Comparison of ENCODE assay signal across 12 mouse cellular contexts in the genomic region with DNA sequence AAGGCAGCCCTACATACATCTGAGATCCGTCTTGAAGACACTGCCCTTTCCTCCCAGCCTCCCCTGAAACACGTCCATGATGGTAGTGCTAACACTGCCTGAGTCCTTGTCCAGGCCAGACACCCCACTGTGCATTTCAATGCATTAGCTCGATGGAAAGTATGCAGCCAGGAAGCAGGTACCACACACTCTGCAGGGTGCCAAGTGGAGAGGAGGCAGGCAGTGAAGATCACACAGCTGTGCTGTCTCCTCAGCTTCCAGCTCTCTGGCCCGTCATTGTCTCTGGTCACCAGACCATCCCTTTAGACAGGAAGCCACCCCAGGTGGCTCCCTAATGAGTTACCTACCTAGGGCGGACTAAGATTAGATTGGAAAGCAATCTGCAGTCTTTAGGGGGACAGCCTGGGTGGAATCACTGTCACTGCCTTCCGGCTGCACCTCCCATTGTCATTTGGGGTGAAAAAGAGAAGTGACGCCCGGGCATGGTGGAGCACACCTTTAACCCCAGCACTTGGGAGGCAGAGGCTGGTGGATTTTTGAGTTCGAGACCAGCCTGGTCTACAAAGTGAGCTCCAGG. TPM values are rescaled to one million over a fixed set of nuclear protein-coding genes. Genes with fewer than 3 reads are reported as not detected.
DNase-seq lines count a peak whose midpoint lies in the region; ATAC-seq and TF ChIP-seq lines count a peak whose summit lies in the region.
"Had no signal": no experiment of that assay in that cellular context is flagged by ENCODE, and none has a peak within 500 bp of the region (broad histone marks: within the 10 kb centered on the region; RNA-seq: fewer than 3 reads in every experiment).

No protein-coding gene starts in this region.

- no peak for TF ChIP-seq CTCF in ES-Bruce4 (IDR thresholded peaks at IDR 0.05; ENCODE audit: low read depth, low read length)

- TF ChIP-seq POLR2A in ES-Bruce4 (IDR thresholded peaks at IDR 0.05; ENCODE audit: insufficient read depth, low read length) = no peak

- peak; percentile 80 for DNase-seq in midbrain, embryonic 11.5 days (ENCODE audit: low spot score, missing footprints)
- no peak for DNase-seq in midbrain, embryonic 10.5 days (ENCODE audit: low spot score)
- peak; percentile 100 for DNase-seq in R1 (ENCODE audit: low read depth, low spot score)
- DNase-seq in urinary bladder, adult 18-20 months (ENCODE audit: low spot score in 2 of 2) = no peak
- DNase-seq in adrenal gland, adult 8-10 months = no peak
- DNase-seq in thymus, postnatal 36 days = no peak

- no peak overlapping the region for H3K9ac ChIP-seq in midbrain, embryonic 11.5 days (ENCODE audit: low read length)
- H3K9ac ChIP-seq in ES-Bruce4 (ENCODE audit: low read depth, poor library complexity, severe bottlenecking) = peak overlapping the region; percentile 55; the same call in 1 of the 2 replicates
- H3K9ac ChIP-seq: forebrain, embryonic 13.5 days; forebrain, postnatal 0 days; heart, embryonic 13.5 days; hindbrain, embryonic 15.5 days had no signal

- no peak overlapping the region for H3K4me2 ChIP-seq in midbrain, embryonic 11.5 days
- H3K4me2 ChIP-seq: forebrain, embryonic 13.5 days; hindbrain, embryonic 15.5 days had no signal

- peaks cover 5% of the 10 kb centered on the region; the same call in 1 of the 2 replicates for H3K27me3 ChIP-seq in midbrain, embryonic 11.5 days (ENCODE audit: control insufficient read depth, insufficient read depth, low read length)
- peaks cover 51% of the 10 kb centered on the region for H3K27me3 ChIP-seq in midbrain, embryonic 10.5 days (ENCODE audit: low read depth, poor library complexity, severe bottlenecking)
- no peaks in the 10 kb centered on the region for H3K27me3 ChIP-seq in ES-Bruce4 (ENCODE audit: control insufficient read depth, insufficient read depth, low read length, poor library complexity, severe bottlenecking)
- H3K27me3 ChIP-seq: heart, embryonic 13.5 days had no signal

- peaks cover 8% of the 10 kb centered on the region for H3K4me1 ChIP-seq in midbrain, embryonic 11.5 days (ENCODE audit: control insufficient read depth, insufficient read depth, low read length)
- peaks cover 36% of the 10 kb centered on the region for H3K4me1 ChIP-seq in midbrain, embryonic 10.5 days
- H3K4me1 ChIP-seq in ES-Bruce4 (ENCODE audit: control insufficient read depth, insufficient read depth, low read length) = peaks cover 2% of the 10 kb centered on the region

- H3K4me3 ChIP-seq in midbrain, embryonic 11.5 days (ENCODE audit: low read depth, low read length) = no peak overlapping the region
- no peak overlapping the region for H3K4me3 ChIP-seq in midbrain, embryonic 10.5 days
- H3K4me3 ChIP-seq in ES-Bruce4 (ENCODE audit: low read depth, low read length) = peak overlapping the region; percentile 2; the same call in 1 of the 2 replicates
- H3K4me3 ChIP-seq: embryonic facial prominence, embryonic 10.5 days; forebrain, embryonic 13.5 days; heart, embryonic 13.5 days; hindbrain, embryonic 15.5 days had no signal

- no peak overlapping the region for H3K27ac ChIP-seq in midbrain, embryonic 11.5 days (ENCODE audit: low read depth, low read length)
- no peak overlapping the region for H3K27ac ChIP-seq in midbrain, embryonic 10.5 days (replicated peaks)
- H3K27ac ChIP-seq in ES-Bruce4 (ENCODE audit: insufficient read depth, low read length) = peak overlapping the region; percentile 94
- H3K27ac ChIP-seq: embryonic facial prominence, embryonic 10.5 days; forebrain, embryonic 13.5 days; hindbrain, embryonic 15.5 days had no signal

- peak; percentile 99 for TF ChIP-seq EP300 in ES-Bruce4 (IDR thresholded peaks at IDR 0.05; ENCODE audit: insufficient read depth, low read depth, low read length)

- no peaks in the 10 kb centered on the region for H3K9me3 ChIP-seq in midbrain, embryonic 11.5 days (ENCODE audit: control insufficient read depth, low read length)
- no peaks in the 10 kb centered on the region for H3K9me3 ChIP-seq in midbrain, embryonic 10.5 days (replicated peaks)
- no peaks in the 10 kb centered on the region for H3K9me3 ChIP-seq in ES-Bruce4 (replicated peaks; ENCODE audit: control insufficient read depth, insufficient read depth, low read length, poor library complexity, severe bottlenecking)
- H3K9me3 ChIP-seq: embryonic facial prominence, embryonic 10.5 days; forebrain, embryonic 13.5 days; heart, embryonic 13.5 days; hindbrain, embryonic 15.5 days had no signal

- no peak for ATAC-seq in midbrain, embryonic 11.5 days (ENCODE audit: low FRiP score)
- ATAC-seq: forebrain, embryonic 13.5 days had no signal

- 30% methylated on average over 9 of the region's 9 CpGs for WGBS in midbrain, embryonic 11.5 days
- 31% methylated on average over 9 of the region's 9 CpGs for WGBS in midbrain, embryonic 10.5 days

- no peaks in the 10 kb centered on the region for H3K36me3 ChIP-seq in midbrain, embryonic 11.5 days (ENCODE audit: control insufficient read depth, insufficient read depth, low read length)
- no peaks in the 10 kb centered on the region for H3K36me3 ChIP-seq in midbrain, embryonic 10.5 days
- peaks cover 10% of the 10 kb centered on the region for H3K36me3 ChIP-seq in ES-Bruce4 (ENCODE audit: control insufficient read depth, insufficient read depth, low read length, poor library complexity, severe bottlenecking)
- H3K36me3 ChIP-seq: embryonic facial prominence, embryonic 10.5 days; heart, embryonic 13.5 days; hindbrain, embryonic 15.5 days had no signal

RNA-seq across cellular contexts. Expression of gene Slc7a7, which starts 5.5 kb away (rescaled TPM):
- polyA plus RNA-seq in midbrain, embryonic 11.5 days (2014; fragmentation: Nextera tagmentation; extraction: Ambion mirVana) = 4.3 and 4.7 TPM in 2 replicates
- 4.5 and 5.9 TPM in 2 replicates for polyA plus RNA-seq in midbrain, embryonic 10.5 days (2016; fragmentation: Nextera tagmentation; extraction: Ambion mirVana)
- polyA plus RNA-seq in ES-Bruce4 (2011; ENCODE audit: insufficient read depth, insufficient read length, low read depth, missing spikeins) = 46.6 and 47.7 TPM in 2 replicates
- 1 to 10 TPM; 4.6 to 8.5 (median 6.4) TPM for total RNA-seq in adrenal gland, adult 8-10 months (2022)

RNA-seq across cellular contexts. Expression of gene Mrpl52, which starts 14.6 kb away (rescaled TPM):
- polyA plus RNA-seq in midbrain, embryonic 11.5 days (2014; fragmentation: Nextera tagmentation; extraction: Ambion mirVana) = 238 and 253 TPM in 2 replicates
- 205 and 211 TPM in 2 replicates for polyA plus RNA-seq in midbrain, embryonic 10.5 days (2016; fragmentation: Nextera tagmentation; extraction: Ambion mirVana)
- polyA plus RNA-seq in ES-Bruce4 (2011; ENCODE audit: insufficient read depth, insufficient read length, low read depth, missing spikeins) = 114 and 115 TPM in 2 replicates
- 100 to 1,000 TPM; 179 to 219 (median 209) TPM for total RNA-seq in adrenal gland, adult 8-10 months (2022)

RNA-seq across cellular contexts. Expression of gene Mmp14, which starts 19.3 kb away (rescaled TPM):
- 57.4 and 57.5 TPM in 2 replicates for polyA plus RNA-seq in midbrain, embryonic 11.5 days (2014; fragmentation: Nextera tagmentation; extraction: Ambion mirVana)
- 56.0 and 70.5 TPM in 2 replicates for polyA plus RNA-seq in midbrain, embryonic 10.5 days (2016; fragmentation: Nextera tagmentation; extraction: Ambion mirVana)
- 50.4 and 60.7 TPM in 2 replicates for polyA plus RNA-seq in ES-Bruce4 (2011; ENCODE audit: insufficient read depth, insufficient read length, low read depth, missing spikeins)
- total RNA-seq in adrenal gland, adult 8-10 months (2022) = 10 to 100 TPM; 34.8 to 49.0 (median 44.5) TPM

RNA-seq across cellular contexts. Expression of gene Oxa1l, which starts 51.5 kb away (rescaled TPM):
- 44.2 and 45.9 TPM in 2 replicates for polyA plus RNA-seq in midbrain, embryonic 11.5 days (2014; fragmentation: Nextera tagmentation; extraction: Ambion mirVana)
- polyA plus RNA-seq in midbrain, embryonic 10.5 days (2016; fragmentation: Nextera tagmentation; extraction: Ambion mirVana) = 48.0 and 54.1 TPM in 2 replicates
- 86.1 and 96.4 TPM in 2 replicates for polyA plus RNA-seq in ES-Bruce4 (2011; ENCODE audit: insufficient read depth, insufficient read length, low read depth, missing spikeins)
- 100 to 1,000 TPM in 1 of 4 experiments, 10 to 100 TPM in 3; 88.8 to 106 (median 90.6) TPM for total RNA-seq in adrenal gland, adult 8-10 months (2022)

RNA-seq across cellular contexts. Expression of gene Lrp10, which starts 51.8 kb away (rescaled TPM):
- 15.8 and 19.5 TPM in 2 replicates for polyA plus RNA-seq in midbrain, embryonic 11.5 days (2014; fragmentation: Nextera tagmentation; extraction: Ambion mirVana)
- polyA plus RNA-seq in midbrain, embryonic 10.5 days (2016; fragmentation: Nextera tagmentation; extraction: Ambion mirVana) = 25.1 and 26.0 TPM in 2 replicates
- polyA plus RNA-seq in ES-Bruce4 (2011; ENCODE audit: insufficient read depth, insufficient read length, low read depth, missing spikeins) = 22.9 and 25.8 TPM in 2 replicates
- 100 to 1,000 TPM; 119 to 147 (median 137) TPM for total RNA-seq in adrenal gland, adult 8-10 months (2022)

Comparison
In these comparisons a context has a peak if more than half of its experiments do, and no peak if none do; other contexts are left out.
1. DNase-seq: peak in midbrain, embryonic 11.5 days (single experiment) and R1 (single experiment); none in midbrain, embryonic 10.5 days (single experiment), urinary bladder, adult 18-20 months (0 of 2), adrenal gland, adult 8-10 months (single experiment) and thymus, postnatal 36 days (0 of 2).